Mouse (Mus musculus) ES-CJ7 (cell line): ENCODE results near the gene Rad1.
"Not testable (repeated sequence)": the region's sequence is repeated elsewhere in the genome, so short reads cannot be mapped to it uniquely, and the experiment has no call there.

Source experiments
- DNase-seq: peaks from one replicate; pipeline ENCODE4 v3.0.0; 2011; ENCODE audit warnings: low read depth, low spot score

The Rad1 gene

GRCm38 (mm10) chr15:10506099-10506498, 20.3 kb downstream of the Rad1 start:
- no peak for DNase-seq

DNA sequence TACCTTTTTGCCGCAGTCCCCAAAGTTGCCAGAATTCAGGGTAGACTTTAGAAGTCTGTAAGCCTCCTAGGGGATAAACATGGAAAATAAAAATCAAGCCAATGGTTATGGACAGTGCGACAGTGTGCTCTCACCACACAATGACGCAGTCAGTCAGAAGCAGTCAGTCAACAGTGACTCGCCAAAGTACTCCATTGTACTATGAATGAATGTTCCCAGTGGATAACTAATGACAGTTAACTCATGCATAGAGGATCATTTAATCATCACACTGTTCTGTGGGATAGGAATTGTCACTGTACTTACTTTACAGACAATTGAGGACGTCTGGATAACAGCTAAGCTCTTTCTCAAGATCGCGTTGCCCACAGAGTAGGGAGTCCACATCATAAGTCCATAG, 29.3 kb downstream of the Rad1 start:
- DNase-seq, result no peak

- no peak for DNase-seq
Observed at GRCm38 (mm10) chr15:10525896-10526295, 40.1 kb downstream of the Rad1 start.

DNA sequence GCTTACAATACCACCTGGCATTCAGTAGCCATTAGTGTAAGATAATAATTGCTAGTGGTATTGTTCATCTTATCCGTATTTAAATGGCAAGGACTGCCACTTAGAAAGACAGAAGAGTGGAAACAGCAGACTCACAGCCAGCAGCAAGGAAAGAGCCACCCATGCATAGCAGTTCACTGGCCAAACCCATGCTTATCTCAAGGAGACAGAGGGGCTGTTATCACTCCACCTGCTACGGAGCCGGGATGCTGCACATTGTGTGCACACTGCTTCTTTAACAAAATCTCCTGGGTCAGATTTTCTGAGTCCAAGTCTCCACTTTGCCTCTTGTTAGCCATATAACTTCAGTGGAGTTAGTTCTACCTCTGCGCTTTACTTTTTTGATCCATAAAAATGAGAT, 45.5 kb downstream of the Rad1 start:
- no peak for DNase-seq

- DNase-seq, result not testable (repeated sequence)
Observed at GRCm38 (mm10) chr15:10533361-10533760, 47.5 kb downstream of the Rad1 start.

- DNase-seq, result peak; percentile 10
Observed at GRCm38 (mm10) chr15:10534591-10534990, 48.8 kb downstream of the Rad1 start.

GRCm38 (mm10) chr15:10535969-10536368, 50.2 kb downstream of the Rad1 start:
- DNase-seq, result no peak

- no peak for DNase-seq
Observed at GRCm38 (mm10) chr15:10540271-10541088, 54.7 kb downstream of the Rad1 start.
